Mouse (Mus musculus) kidney, postnatal 4 days (tissue): ENCODE results near the gene Tenm4.
A peak's percentile ranks its signal among the peaks of the same experiment; 100 is the strongest.

Experiments used
- DNase-seq, 2 experiments: peaks; one replicate each; pipeline ENCODE4 v3.0.0; 2021; ENCODE audit warnings: mixed read lengths in 2 of 2

Gene Tenm4

GRCm38 (mm10) chr7:96705307-96706129, 534.5 kb downstream of the Tenm4 start:
- no peak for DNase-seq

- no peak for DNase-seq
Observed at GRCm38 (mm10) chr7:96706531-96706930, 535.5 kb downstream of the Tenm4 start.

GRCm38 (mm10) chr7:96707112-96707511, 536.1 kb downstream of the Tenm4 start:
- DNase-seq: no peak

GRCm38 (mm10) chr7:96708071-96708470, 537.0 kb downstream of the Tenm4 start:
- no peak for DNase-seq

- DNase-seq: no peak
Observed at GRCm38 (mm10) chr7:96708561-96708960, 537.5 kb downstream of the Tenm4 start.

GRCm38 (mm10) chr7:96708968-96709367, 537.9 kb downstream of the Tenm4 start:
- no peak for DNase-seq

- DNase-seq: no peak
Observed at GRCm38 (mm10) chr7:96709891-96710290, 538.8 kb downstream of the Tenm4 start.

GRCm38 (mm10) chr7:96710658-96711071, 539.6 kb downstream of the Tenm4 start:
- DNase-seq: no peak

- no peak for DNase-seq
Observed at GRCm38 (mm10) chr7:96712876-96713275, 541.8 kb downstream of the Tenm4 start.

GRCm38 (mm10) chr7:96716911-96717310, 545.9 kb downstream of the Tenm4 start:
- DNase-seq: no peak

GRCm38 (mm10) chr7:96718201-96719155, 547.4 kb downstream of the Tenm4 start:
- no peak for DNase-seq

GRCm38 (mm10) chr7:96719926-96720325, 548.9 kb downstream of the Tenm4 start:
- DNase-seq: no peak

GRCm38 (mm10) chr7:96720465-96720864, 549.4 kb downstream of the Tenm4 start:
- DNase-seq: no peak

- no peak for DNase-seq
Observed at GRCm38 (mm10) chr7:96722796-96723195, 551.8 kb downstream of the Tenm4 start.

GRCm38 (mm10) chr7:96725603-96726002, 554.6 kb downstream of the Tenm4 start:
- no peak for DNase-seq

- no peak for DNase-seq
Observed at GRCm38 (mm10) chr7:96730360-96730759, 559.3 kb downstream of the Tenm4 start.

GRCm38 (mm10) chr7:96731947-96732346, 560.9 kb downstream of the Tenm4 start:
- no peak for DNase-seq

GRCm38 (mm10) chr7:96734315-96735058, 563.4 kb downstream of the Tenm4 start:
- DNase-seq: no peak

- no peak for DNase-seq
Observed at GRCm38 (mm10) chr7:96740631-96741030, 569.6 kb downstream of the Tenm4 start.

- DNase-seq: no peak
Observed at GRCm38 (mm10) chr7:96742221-96742620, 571.2 kb downstream of the Tenm4 start.

- DNase-seq: peak; percentile 37 to 56
Observed at GRCm38 (mm10) chr7:96745956-96746355, 574.9 kb downstream of the Tenm4 start.

GRCm38 (mm10) chr7:96746706-96747105, 575.7 kb downstream of the Tenm4 start:
- DNase-seq: no peak

- DNase-seq: no peak
Observed at GRCm38 (mm10) chr7:96748538-96749045, 577.5 kb downstream of the Tenm4 start.
